Mouse (Mus musculus): ENCODE results near the gene Enpp4. TPM values are rescaled to one million over a fixed set of nuclear protein-coding genes. Genes with fewer than 3 reads are reported as not detected.
A peak's percentile ranks its signal among the peaks of the same experiment; 100 is the strongest.

The Enpp4 gene
- polyA plus RNA-seq, 1 experiment from 2014 or later: 5.9 TPM

DNA sequence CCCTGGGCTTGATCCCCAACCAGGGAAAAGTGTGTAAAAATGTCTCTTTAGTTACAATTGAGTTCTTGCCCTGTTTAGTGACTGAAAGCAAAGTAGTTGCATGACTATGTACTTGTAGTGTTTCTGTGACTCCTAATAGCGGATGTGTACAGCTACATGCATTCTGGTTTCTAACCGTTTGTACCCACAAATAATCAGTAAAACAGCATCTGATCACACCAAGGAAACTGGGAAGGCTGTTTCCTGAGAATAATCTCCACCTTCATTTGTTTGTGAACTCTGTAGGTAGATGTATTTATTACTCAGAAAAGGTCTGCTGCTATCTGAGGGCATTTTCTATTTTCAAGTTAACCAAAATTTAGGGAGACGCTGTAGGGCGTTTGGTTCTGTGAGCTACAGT lies 22.5 kb downstream of the Enpp4 start:
- H3K9me3 ChIP-seq: 0 out of 2 replicates have a peak, but pooled peaks cover 3% of the 10 kb centered on the region
- no peak overlapping the region for H3K27ac ChIP-seq
- no peak overlapping the region for H3K4me3 ChIP-seq
- H3K27me3 ChIP-seq (replicated peaks): no peaks in the 10 kb centered on the region
- H3K9ac ChIP-seq: no peak overlapping the region
- H3K4me2 ChIP-seq: no peak overlapping the region
- WGBS: 91% methylated on average over 4 of the region's 4 CpGs
- peaks cover 59% of the 10 kb centered on the region for H3K36me3 ChIP-seq (replicated peaks)
- no peak for ATAC-seq (replicated peaks)
- H3K4me1 ChIP-seq: peaks cover 40% of the 10 kb centered on the region

DNA sequence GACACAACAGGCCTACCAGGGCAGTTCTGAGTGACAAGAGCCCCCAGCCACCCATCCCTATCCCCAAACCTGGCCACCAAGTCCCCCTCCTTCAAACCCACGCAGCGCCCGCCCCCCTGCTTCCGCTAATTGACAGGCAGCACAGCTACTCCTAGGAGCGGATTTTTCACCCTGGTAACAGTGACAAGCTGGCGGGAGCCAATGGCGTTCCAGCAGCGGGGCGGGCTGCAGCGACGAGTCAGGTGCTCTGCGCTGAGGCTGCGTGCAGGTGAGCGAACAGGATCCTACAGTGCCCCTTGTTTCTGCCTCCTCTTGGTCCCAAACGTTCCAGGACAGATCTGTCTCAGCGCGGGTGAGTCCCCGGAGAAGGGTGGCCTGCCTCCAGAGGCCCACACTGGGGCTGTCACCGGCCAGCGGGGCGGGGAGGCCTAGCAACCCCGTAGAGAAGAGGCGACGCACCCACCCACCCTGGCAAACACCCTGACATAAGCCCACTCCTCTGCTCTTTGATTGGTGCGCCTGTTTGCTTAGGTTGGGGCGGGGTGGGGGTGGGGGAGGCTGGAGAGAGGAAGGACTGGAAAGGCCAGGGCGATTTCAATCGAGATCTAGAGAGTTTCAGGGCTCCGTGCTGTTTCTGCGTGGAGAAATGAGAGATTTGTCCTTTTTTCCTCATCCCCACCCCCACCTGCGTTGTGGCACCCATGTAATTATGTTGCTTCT lies 26.8 kb downstream of the Enpp4 start, which contains the start of gene Enpp5:
Gene Enpp5, plus strand, starts transcription at position 183 of the 720 bp plus-strand sequence.
- Histone ChIP-seq H3K9me3 (0 out of 2 replicates have a peak, but pooled peaks cover 3% of the 10 kb centered on the region), H3K27ac (peak within 1 kb of the TSS; percentile 94), H3K4me3 (peak within 1 kb of the TSS; percentile 75), H3K4me2 (peak within 1 kb of the TSS; percentile 68), H3K9ac (peak within 1 kb of the TSS; percentile 76), H3K36me3 (replicated peaks) (peaks cover 31% of the 10 kb centered on the region), H3K27me3 (replicated peaks) (no peaks in the 10 kb centered on the region), H3K4me1 (peaks cover 43% of the 10 kb centered on the region)
- peak; percentile 99 for ATAC-seq (replicated peaks)
- WGBS: under 1% methylated on average over 31 of the region's 31 CpGs

DNA sequence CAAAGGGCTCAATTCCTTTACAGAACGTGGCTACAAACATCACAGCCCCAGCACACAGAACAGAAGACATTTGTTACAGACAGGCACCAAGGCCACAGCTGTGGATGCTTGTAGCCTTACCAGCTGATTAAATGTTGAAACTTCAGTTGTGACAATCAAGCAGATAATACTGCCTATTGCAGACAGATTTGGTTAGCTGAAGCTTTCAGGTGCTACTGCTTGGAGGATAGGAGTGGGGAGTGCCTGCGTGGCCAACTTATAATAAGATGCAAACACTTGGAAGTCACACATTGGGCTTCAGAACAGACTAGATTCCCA lies 27.8 kb downstream of the Enpp4 start:
- ATAC-seq (replicated peaks): no peak
- Histone ChIP-seq H3K4me2 (no peak overlapping the region), H3K9me3 (0 out of 2 replicates have a peak, but pooled peaks cover 3% of the 10 kb centered on the region), H3K27me3 (replicated peaks) (no peaks in the 10 kb centered on the region), H3K9ac (no peak overlapping the region), H3K36me3 (replicated peaks) (peaks cover 21% of the 10 kb centered on the region; the same call in 1 of the 2 replicates), H3K27ac (no peak overlapping the region), H3K4me1 (peaks cover 40% of the 10 kb centered on the region), H3K4me3 (no peak overlapping the region)
- 61% methylated on average over 2 of the region's 2 CpGs for WGBS

DNA sequence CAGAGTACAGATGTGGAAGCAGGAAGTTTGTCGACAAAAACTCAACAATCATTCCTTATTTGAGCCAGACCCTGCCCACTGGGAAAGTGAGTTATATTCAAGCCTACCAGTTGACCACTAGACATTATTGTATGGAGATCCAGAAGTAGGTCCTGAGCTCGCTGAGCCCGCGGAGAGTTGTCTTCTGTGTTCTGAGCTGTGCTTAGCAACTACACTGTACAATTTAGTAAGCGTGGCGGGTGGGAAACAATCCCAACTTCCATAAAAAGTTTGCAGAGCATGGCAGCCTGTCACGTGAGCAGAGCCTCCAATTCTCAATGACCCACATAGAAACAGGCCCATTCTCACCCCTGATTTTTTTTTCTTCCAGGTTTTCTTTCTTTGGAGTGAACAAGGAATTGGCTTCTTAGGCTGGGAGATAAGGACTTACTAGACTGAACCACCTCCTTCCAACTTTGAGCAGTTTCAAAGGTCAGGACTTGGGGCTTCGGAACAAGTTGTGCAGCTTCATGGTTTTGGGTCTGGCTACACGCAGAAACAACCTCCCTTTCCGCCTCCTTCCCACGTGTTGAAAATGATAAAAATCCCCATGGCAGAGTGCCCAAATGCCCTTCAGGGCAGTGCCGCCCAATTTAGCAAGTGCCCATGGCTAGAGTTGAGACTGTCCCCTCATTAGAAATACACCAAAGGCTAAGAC lies 28.3 kb downstream of the Enpp4 start:
- Histone ChIP-seq H3K4me1 (peaks cover 35% of the 10 kb centered on the region), H3K36me3 (replicated peaks) (peaks cover 16% of the 10 kb centered on the region; the same call in 1 of the 2 replicates), H3K9me3 (0 out of 2 replicates have a peak, but pooled peaks cover 3% of the 10 kb centered on the region), H3K9ac (no peak overlapping the region), H3K4me3 (no peak overlapping the region), H3K4me2 (no peak overlapping the region), H3K27ac (no peak overlapping the region), H3K27me3 (replicated peaks) (no peaks in the 10 kb centered on the region)
- ATAC-seq (replicated peaks): no peak
- 83% methylated on average over 12 of the region's 12 CpGs for WGBS

DNA sequence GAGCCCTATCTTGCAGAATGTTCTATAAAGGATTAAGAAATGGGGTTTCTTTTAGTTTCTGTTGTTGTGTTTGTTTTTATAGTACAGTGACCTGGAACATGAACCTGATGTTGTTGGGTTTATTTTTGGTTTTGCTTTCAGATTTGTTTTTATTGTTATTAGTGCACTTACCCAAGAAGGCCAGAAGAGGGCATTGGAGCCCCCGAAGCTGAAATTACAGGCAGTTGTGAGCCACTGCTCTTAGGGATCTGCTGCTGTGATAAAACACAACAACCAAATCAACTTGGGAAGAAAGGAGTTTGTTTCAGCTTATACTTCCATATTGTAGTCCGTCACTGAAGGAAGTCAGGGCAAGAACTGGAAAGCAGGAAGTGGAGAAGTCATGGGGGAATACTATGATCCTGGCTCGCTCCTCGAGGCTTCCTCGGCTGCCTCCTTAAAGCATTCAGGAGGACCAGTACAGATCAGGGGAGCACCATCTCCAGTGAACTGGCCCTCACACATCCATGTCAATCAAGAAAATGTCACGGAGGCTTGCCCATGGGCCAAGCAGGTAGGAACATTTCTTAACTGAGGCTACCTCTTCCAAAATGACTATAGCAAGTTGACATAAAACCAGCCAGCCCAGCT lies 29.4 kb downstream of the Enpp4 start:
- ATAC-seq (replicated peaks): no peak

GRCm38 (mm10) chr17:44075601-44076000 lies 30.0 kb downstream of the Enpp4 start:
- WGBS: 80% methylated on average over 3 of the region's 3 CpGs
- H3K27me3 ChIP-seq (replicated peaks): no peaks in the 10 kb centered on the region
- no peak overlapping the region for H3K27ac ChIP-seq
- H3K36me3 ChIP-seq (replicated peaks): peaks cover under 1% of the 10 kb centered on the region; the same call in 1 of the 2 replicates
- no peak overlapping the region for H3K9ac ChIP-seq
- no peak overlapping the region for H3K4me2 ChIP-seq
- no peak for ATAC-seq (replicated peaks)
- peaks cover 18% of the 10 kb centered on the region for H3K4me1 ChIP-seq
- H3K4me3 ChIP-seq: no peak overlapping the region
- H3K9me3 ChIP-seq: no peaks in the 10 kb centered on the region

More for the DNA sequence above, 29.4 kb downstream of the Enpp4 start:
- Histone ChIP-seq H3K27ac (no peak overlapping the region), H3K9me3 (0 out of 2 replicates have a peak, but pooled peaks cover 3% of the 10 kb centered on the region), H3K4me1 (peaks cover 23% of the 10 kb centered on the region), H3K4me2 (no peak overlapping the region), H3K4me3 (no peak overlapping the region), H3K36me3 (replicated peaks) (peaks cover 6% of the 10 kb centered on the region; the same call in 1 of the 2 replicates), H3K27me3 (replicated peaks) (no peaks in the 10 kb centered on the region), H3K9ac (no peak overlapping the region)
- WGBS: 56% methylated on average over 6 of the region's 6 CpGs

GRCm38 (mm10) chr17:44071680-44072079 lies 33.9 kb downstream of the Enpp4 start:
- Histone ChIP-seq H3K4me2 (no peak overlapping the region), H3K4me3 (no peak overlapping the region), H3K9me3 (no peaks in the 10 kb centered on the region), H3K4me1 (no peaks in the 10 kb centered on the region), H3K9ac (no peak overlapping the region), H3K27me3 (replicated peaks) (no peaks in the 10 kb centered on the region), H3K36me3 (replicated peaks) (no peaks in the 10 kb centered on the region), H3K27ac (no peak overlapping the region)
- ATAC-seq (replicated peaks): no peak

DNA sequence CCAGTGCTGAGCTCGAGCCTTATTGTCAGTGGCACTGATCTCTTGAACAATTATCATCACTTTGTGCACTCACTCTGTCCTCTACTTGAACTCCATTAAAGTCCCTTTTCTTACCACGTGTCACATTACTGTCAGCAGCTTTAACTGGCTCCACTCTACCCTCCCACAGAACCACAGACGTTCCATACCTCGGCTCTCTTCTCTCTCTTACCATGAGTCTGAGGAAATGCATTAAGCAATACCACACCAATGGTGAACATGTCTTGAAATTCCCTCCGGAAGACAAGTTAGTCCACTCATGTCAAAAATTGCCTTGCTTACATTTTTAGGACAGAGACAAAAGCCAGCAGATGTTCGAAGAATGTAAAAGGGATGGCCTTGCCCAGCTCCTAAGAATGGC lies 36.7 kb downstream of the Enpp4 start:
- no peak for ATAC-seq (replicated peaks)
- Histone ChIP-seq H3K27me3 (replicated peaks) (no peaks in the 10 kb centered on the region), H3K27ac (no peak overlapping the region), H3K9ac (no peak overlapping the region), H3K4me2 (no peak overlapping the region), H3K4me3 (no peak overlapping the region), H3K9me3 (no peaks in the 10 kb centered on the region), H3K4me1 (no peaks in the 10 kb centered on the region), H3K36me3 (replicated peaks) (no peaks in the 10 kb centered on the region)
- 83% methylated on average over 6 of the region's 6 CpGs for WGBS

DNA sequence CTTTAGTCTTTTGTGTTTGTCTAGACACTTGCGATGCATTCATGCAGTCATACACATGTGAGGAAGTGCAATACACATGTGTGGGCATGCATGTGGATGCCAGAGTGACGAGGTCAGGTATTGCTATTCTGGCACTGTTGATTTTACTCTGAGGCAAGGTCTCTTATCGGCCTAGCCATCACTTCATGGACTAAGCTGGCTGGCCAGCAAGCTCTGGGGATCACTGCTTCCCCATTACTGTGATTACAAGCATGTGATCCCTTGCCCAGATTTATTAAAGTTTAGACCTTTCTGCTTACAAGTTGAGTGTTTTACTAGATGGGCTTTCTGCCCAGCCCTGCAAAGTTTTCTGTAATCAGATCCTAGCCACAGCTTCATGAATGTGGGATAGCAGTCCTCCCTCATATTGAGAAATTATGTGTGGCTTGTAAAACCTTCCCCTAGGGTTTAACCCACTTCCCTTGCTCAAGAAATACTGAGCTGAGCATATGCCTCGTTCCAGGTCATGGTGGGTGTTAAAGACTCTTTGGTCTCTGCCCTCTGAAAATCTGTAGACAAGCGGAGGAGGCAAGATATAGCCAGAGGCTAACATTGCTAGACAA lies 44.2 kb downstream of the Enpp4 start:
- H3K27ac ChIP-seq: no peak overlapping the region
- no peak overlapping the region for H3K9ac ChIP-seq
- H3K27me3 ChIP-seq (replicated peaks): no peaks in the 10 kb centered on the region
- WGBS: 82% methylated on average over 5 of the region's 5 CpGs
- no peaks in the 10 kb centered on the region for H3K36me3 ChIP-seq (replicated peaks)
- H3K4me1 ChIP-seq: no peaks in the 10 kb centered on the region
- no peak overlapping the region for H3K4me3 ChIP-seq
- no peaks in the 10 kb centered on the region for H3K9me3 ChIP-seq
- no peak overlapping the region for H3K4me2 ChIP-seq
- ATAC-seq (replicated peaks): no peak

GRCm38 (mm10) chr17:44060781-44061180 lies 44.8 kb downstream of the Enpp4 start:
- Histone ChIP-seq H3K9me3 (no peaks in the 10 kb centered on the region), H3K4me3 (no peak overlapping the region), H3K4me1 (no peaks in the 10 kb centered on the region), H3K27ac (no peak overlapping the region), H3K4me2 (no peak overlapping the region), H3K9ac (no peak overlapping the region), H3K27me3 (replicated peaks) (no peaks in the 10 kb centered on the region), H3K36me3 (replicated peaks) (no peaks in the 10 kb centered on the region)
- ATAC-seq (replicated peaks): no peak
- WGBS: 92% methylated on average over 1 of the region's 1 CpGs

DNA sequence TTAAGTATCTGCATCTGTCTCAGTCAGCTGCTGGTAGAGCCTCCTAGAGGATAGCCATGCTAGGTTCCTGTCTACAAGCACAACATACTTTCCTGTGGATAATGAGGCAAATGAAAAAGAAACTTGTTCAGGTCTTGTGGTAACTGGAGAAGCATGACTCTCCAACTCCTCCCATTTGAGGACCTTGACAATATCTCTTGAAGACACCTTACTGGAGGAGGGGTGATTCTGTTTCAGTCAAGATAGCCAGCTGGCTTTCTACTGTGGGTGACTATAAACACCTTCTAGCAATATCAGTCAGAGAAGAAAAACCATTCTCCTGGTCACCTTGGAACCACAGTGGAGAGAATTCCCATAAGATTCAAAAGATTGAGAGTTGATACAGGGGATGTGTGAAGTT lies 47.5 kb downstream of the Enpp4 start:
- Histone ChIP-seq H3K27me3 (replicated peaks) (no peaks in the 10 kb centered on the region), H3K9ac (no peak overlapping the region), H3K4me2 (no peak overlapping the region), H3K36me3 (replicated peaks) (no peaks in the 10 kb centered on the region), H3K9me3 (no peaks in the 10 kb centered on the region), H3K4me1 (no peaks in the 10 kb centered on the region), H3K4me3 (no peak overlapping the region), H3K27ac (no peak overlapping the region)
- no peak for ATAC-seq (replicated peaks)

GRCm38 (mm10) chr17:44057123-44057522 lies 48.5 kb downstream of the Enpp4 start:
- Histone ChIP-seq H3K27ac (no peak overlapping the region), H3K4me1 (no peaks in the 10 kb centered on the region), H3K9ac (no peak overlapping the region), H3K4me3 (no peak overlapping the region), H3K36me3 (replicated peaks) (no peaks in the 10 kb centered on the region), H3K9me3 (no peaks in the 10 kb centered on the region), H3K27me3 (replicated peaks) (no peaks in the 10 kb centered on the region), H3K4me2 (no peak overlapping the region)
- WGBS: 92% methylated on average over 1 of the region's 1 CpGs
- no peak for ATAC-seq (replicated peaks)

Measured in midbrain, embryonic 15.5 days (tissue).